ENCODE assay signal across 8 mouse cellular contexts in genomic region chr11:86954616-86955270, GRCm38 (mm10). TPM values are rescaled to one million over a fixed set of nuclear protein-coding genes. Genes with fewer than 3 reads are reported as not detected.
A peak's percentile ranks its signal among the peaks of the same experiment; 100 is the strongest.
DNase-seq lines count a peak whose midpoint lies in the region; ATAC-seq and TF ChIP-seq lines count a peak whose summit lies in the region.
"Had no signal": no experiment of that assay in that cellular context is flagged by ENCODE, and none has a peak within 500 bp of the region (broad histone marks: within the 10 kb centered on the region; RNA-seq: fewer than 3 reads in every experiment).

No protein-coding gene starts in this region.

- 66% methylated on average over 15 of the region's 15 CpGs for WGBS in heart, embryonic 14.5 days
- 41% methylated on average over 15 of the region's 15 CpGs for WGBS in stomach, postnatal 0 days
- 86% methylated on average over 15 of the region's 15 CpGs for WGBS in forebrain, embryonic 12.5 days

- H3K36me3 ChIP-seq in heart, embryonic 14.5 days (ENCODE audit: control insufficient read depth, insufficient read depth, low read length), result peaks cover 12% of the 10 kb centered on the region
- no peaks in the 10 kb centered on the region for H3K36me3 ChIP-seq in stomach, postnatal 0 days (ENCODE audit: control insufficient read depth, insufficient read depth, low read length)
- no peaks in the 10 kb centered on the region for H3K36me3 ChIP-seq in forebrain, embryonic 12.5 days (replicated peaks)

- no peak for TF ChIP-seq EP300 in stomach, postnatal 0 days (optimal IDR thresholded peaks at IDR 0.05)

- no peak overlapping the region for H3K4me2 ChIP-seq in heart, embryonic 14.5 days (ENCODE audit: low read length)
- no peak overlapping the region for H3K4me2 ChIP-seq in stomach, postnatal 0 days (replicated peaks; ENCODE audit: low read depth)
- H3K4me2 ChIP-seq in forebrain, embryonic 12.5 days, result no peak overlapping the region

- peak overlapping the region; percentile 15 to 35; a peak in 2 of 4 replicates for H3K27ac ChIP-seq in heart, embryonic 14.5 days (replicated peaks in 1 of 2; ENCODE audit: control insufficient read depth in 1 of 2, insufficient read depth in 1 of 2, low read depth in 2 of 2, low read length in 2 of 2)
- H3K27ac ChIP-seq in stomach, postnatal 0 days (replicated peaks), result peak overlapping the region; percentile 36; the same call in 1 of the 2 replicates
- no peak overlapping the region for H3K27ac ChIP-seq in forebrain, embryonic 12.5 days
- H3K27ac ChIP-seq: liver, embryonic 14.5 days had no signal

- H3K27me3 ChIP-seq in heart, embryonic 14.5 days (ENCODE audit: control insufficient read depth, insufficient read depth, low read length), result no peaks in the 10 kb centered on the region
- no peaks in the 10 kb centered on the region for H3K27me3 ChIP-seq in stomach, postnatal 0 days (ENCODE audit: control insufficient read depth, insufficient read depth, low read length)
- H3K27me3 ChIP-seq in forebrain, embryonic 12.5 days, result no peaks in the 10 kb centered on the region

- H3K4me3 ChIP-seq in heart, embryonic 14.5 days (ENCODE audit: control insufficient read depth in 1 of 2, insufficient read depth in 1 of 2, low read depth in 1 of 2, low read length in 2 of 2), result no peak overlapping the region
- no peak overlapping the region for H3K4me3 ChIP-seq in stomach, postnatal 0 days (ENCODE audit: low read depth, low read length)
- no peak overlapping the region for H3K4me3 ChIP-seq in forebrain, embryonic 12.5 days (replicated peaks)

- H3K9me3 ChIP-seq in heart, embryonic 14.5 days (ENCODE audit: control insufficient read depth, low read length), result no peaks in the 10 kb centered on the region
- no peaks in the 10 kb centered on the region for H3K9me3 ChIP-seq in stomach, postnatal 0 days (ENCODE audit: control insufficient read depth, low read length)
- H3K9me3 ChIP-seq in forebrain, embryonic 12.5 days, result no peaks in the 10 kb centered on the region

- peaks cover 57 to 83% of the 10 kb centered on the region in 2 experiments for H3K4me1 ChIP-seq in heart, embryonic 14.5 days (ENCODE audit: control insufficient read depth in 2 of 2, insufficient read depth in 2 of 2, low read length in 2 of 2)
- peaks cover 20% of the 10 kb centered on the region for H3K4me1 ChIP-seq in stomach, postnatal 0 days (replicated peaks; ENCODE audit: control insufficient read depth, insufficient read depth)
- peaks cover 14% of the 10 kb centered on the region for H3K4me1 ChIP-seq in forebrain, embryonic 12.5 days

- no peak for ATAC-seq in heart, embryonic 14.5 days (ENCODE audit: insufficient number of reproducible peaks, insufficient read depth, low FRiP score, low read depth)
- ATAC-seq in stomach, postnatal 0 days (ENCODE audit: low FRiP score, low TSS enrichment), result no peak; the same call in 1 of the 2 replicates
- no peak for ATAC-seq in forebrain, embryonic 12.5 days (ENCODE audit: low FRiP score)

- DNase-seq in lung, adult 18-20 months, result peak; percentile 28 to 53
- DNase-seq in lung, postnatal 25 days (ENCODE audit: low spot score), result no peak
- peak; percentile 72 for DNase-seq in kidney, postnatal 10 days
- no peak for DNase-seq in stomach, postnatal 0 days (ENCODE audit: low spot score)
- DNase-seq in frontal cortex, postnatal 25 days (ENCODE audit: low spot score in 2 of 2), result no peak

- H3K9ac ChIP-seq in heart, embryonic 14.5 days (ENCODE audit: low read length), result no peak overlapping the region
- H3K9ac ChIP-seq in stomach, postnatal 0 days (ENCODE audit: low read length), result no peak overlapping the region
- H3K9ac ChIP-seq in forebrain, embryonic 12.5 days, result no peak overlapping the region
- H3K9ac ChIP-seq: liver, embryonic 14.5 days had no signal

- TF ChIP-seq CTCF in stomach, postnatal 0 days (IDR thresholded peaks at IDR 0.05; ENCODE audit: low read depth), result no peak

RNA-seq across cellular contexts. Expression of gene Ypel2, which starts 38.8 kb away (rescaled TPM):
- 22.8 and 23.5 TPM in 2 replicates for polyA plus RNA-seq in heart, embryonic 14.5 days (2014; fragmentation: Nextera tagmentation; extraction: Ambion mirVana)
- polyA plus RNA-seq in stomach, postnatal 0 days (2015; fragmentation: Nextera tagmentation; extraction: Ambion mirVana), result 3.9 and 4.0 TPM in 2 replicates
- 8.1 and 8.3 TPM in 2 replicates for polyA plus RNA-seq in forebrain, embryonic 12.5 days (2016; fragmentation: Nextera tagmentation; extraction: Ambion mirVana)

Comparison
In these comparisons a context has a peak if more than half of its experiments do, and no peak if none do; other contexts are left out.
1. DNase-seq: peak in lung, adult 18-20 months (2 of 2) and kidney, postnatal 10 days (single experiment); none in lung, postnatal 25 days (single experiment), stomach, postnatal 0 days (single experiment) and frontal cortex, postnatal 25 days (0 of 2).